Mouse (Mus musculus) natural killer cell, adult 2 months (primary cell): ENCODE data around the gene Mthfsd.

Experiments used
- DNase-seq, 2 experiments: peaks; one replicate each; pipeline ENCODE4 v3.0.0; 2022; ENCODE audit warnings: low spot score in 2 of 2

Mthfsd gene

DNA sequence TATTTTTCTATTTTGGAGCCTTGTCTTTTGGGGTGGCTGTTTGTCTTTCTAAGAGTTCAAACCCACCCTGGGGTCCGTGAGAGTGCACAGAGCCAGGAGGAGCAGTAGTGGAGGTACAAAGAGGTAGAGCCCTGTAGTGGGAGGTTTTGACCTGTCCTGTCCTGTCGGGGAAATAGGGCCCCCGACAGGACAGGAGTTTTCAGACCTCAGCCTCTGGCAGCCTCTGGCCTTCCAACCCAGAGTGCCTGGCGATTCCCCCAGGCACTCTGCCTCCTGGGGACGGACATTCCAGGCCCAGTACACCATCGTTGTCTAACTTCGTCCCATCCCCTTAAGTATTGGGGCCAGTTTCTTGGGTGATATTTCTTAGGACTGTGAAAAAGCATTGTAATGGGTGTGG, 14.2 kb upstream of the Mthfsd start:
- no peak for DNase-seq

DNA sequence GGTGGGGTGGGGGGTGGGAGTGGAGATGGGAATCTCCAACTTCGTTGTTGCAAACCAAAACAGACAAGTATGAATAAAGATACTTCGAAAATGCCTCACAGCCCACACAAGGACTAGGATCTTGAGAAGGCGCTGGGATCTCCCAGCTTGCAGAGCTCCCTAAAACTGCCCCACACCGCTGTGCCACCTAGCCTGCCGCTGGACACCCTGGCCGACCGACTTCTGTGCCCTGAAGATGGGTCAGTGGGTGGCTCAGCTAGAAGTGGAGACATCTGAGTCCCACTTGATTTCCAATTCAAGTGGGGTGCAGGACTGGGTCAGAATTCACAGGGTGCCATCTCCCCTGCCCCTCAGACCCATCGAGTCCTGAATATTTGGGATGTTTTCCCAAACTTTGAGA, 13.5 kb upstream of the Mthfsd start:
- no peak for DNase-seq

DNA sequence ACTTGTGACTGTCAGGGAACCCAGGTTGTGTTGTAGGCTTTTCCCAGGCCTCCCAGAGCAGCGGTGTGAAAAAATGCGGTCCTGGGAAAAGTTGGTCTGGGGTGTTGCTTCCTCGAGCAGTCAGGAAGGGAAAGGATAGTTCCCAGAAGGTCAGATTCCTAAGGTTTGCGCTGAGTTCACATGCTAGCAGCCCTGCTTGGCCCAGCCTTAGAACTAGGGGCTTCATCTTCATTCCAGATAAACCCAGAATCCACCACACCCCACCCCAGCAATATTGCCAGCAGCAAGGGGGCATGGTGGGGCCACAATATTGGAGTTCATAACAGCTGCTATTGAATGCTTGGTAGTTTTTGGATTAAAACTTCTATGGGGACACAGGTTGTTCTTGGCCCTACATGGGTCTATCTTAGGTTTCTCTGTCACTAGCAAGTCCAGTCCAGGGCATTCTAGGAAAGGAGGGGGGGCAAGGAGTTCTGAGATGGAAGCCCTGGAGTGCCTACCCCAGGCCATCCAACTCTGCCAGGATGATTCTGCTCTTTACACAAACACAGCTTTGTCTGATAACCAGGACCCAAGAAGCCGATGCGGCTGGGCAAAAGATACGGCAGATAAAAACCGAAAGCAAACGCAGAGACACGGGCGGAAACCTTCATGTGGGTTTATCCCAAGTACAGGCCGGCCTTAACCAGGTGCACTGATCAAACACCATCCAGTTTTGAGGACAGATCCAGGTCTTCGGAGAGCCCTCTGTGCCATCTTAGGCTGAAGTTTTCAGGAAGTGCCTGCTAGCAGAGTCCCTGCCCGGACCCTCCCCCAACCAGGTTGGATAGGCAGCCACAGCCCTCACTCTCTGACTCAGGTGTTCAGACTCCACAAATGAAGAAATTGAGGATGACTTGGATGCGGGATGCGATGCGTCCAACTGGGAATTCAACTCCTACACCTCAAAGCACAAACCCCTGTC, 12.5 kb upstream of the Mthfsd start:
- no peak for DNase-seq

DNA sequence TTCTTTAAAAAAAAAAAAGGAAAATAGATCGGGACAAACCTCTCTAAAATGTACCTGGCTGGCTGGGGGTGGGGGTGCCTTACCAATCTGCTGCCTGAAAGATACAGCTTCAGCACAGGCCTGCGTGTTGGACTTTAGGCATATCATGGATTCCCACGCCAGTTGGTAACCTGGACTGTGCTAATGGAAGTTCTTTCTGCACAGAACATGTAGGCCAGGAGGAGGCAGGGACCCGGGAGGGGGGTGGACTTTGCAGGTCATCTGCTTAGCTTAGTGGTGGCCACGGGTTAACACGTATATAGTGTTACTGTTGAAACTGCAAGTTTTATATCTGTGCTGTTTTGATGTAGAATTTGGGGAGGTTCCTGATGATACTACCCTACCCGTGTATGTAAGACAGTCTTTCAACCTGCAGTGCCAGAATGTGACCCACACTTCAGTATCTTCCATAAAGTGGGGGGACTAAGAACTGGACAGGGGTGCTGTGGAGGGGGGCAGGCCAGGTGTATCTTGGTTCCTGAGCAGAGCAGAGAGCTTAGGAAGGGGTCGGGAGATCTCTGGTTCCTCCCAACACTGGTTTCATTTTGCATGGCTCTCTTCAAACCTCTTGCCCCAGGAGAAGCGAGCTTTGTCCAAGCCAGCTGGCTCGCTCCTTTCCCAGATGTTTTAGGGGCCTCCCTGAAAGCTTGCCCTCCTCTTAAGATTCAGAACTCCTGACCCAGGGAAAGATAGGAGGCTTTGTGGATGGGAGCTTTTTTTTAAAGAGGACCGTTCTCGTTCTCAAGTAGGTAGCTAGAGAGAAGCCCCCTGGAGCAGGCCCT, 11.7 kb upstream of the Mthfsd start:
- no peak for DNase-seq

DNA sequence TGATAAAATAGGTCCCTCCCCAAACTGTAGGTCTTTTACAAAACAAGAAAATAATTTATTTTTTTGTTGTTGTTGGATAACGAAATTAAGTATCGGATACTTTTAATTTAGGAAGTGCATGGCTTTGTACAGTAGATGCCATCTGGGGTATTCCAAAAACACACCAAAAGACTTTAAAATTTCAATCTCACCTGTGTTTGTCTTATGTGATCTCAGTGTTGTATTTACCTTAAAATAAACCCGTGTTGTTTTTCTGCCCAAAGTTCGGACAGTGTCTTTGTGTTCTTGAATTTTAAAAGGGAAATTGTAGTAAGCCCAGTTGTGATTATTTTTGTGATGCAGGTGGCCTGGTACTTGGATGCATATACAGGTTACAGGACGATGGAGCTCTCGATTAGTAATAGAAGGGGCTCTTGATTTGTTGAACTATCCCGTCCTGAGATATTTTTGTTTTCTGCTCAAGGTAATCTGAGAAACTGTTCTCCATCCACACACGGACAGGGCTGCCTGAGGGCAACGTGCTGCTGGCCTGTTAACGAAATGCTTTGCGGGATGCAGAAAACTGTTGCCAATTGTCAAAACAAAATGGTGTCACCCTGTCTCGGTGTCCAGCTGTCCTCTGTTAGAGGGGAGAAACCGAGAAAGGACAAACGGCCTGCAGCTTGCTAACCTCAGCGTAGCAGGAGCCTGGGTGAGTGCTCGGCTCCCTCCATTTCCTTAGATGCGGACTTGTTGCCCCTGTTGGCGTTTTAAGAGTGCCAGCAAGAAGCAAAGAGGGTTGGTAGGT, 10.6 kb upstream of the Mthfsd start:
- DNase-seq: no peak

DNA sequence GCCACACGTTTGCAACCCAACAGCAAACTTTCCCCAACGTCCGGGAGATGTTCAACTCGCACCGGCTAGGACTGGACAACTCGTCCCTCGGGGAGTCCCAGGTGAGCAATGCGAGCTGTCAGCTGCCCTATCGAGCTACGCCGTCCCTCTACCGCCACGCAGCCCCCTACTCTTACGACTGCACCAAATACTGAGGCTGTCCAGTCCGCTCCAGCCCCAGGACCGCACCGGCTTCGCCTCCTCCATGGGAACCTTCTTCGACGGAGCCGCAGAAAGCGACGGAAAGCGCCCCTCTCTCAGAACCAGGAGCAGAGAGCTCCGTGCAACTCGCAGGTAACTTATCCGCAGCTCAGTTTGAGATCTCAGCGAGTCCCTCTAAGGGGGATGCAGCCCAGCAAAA, 9.7 kb upstream of the Mthfsd start:
- no peak for DNase-seq

DNA sequence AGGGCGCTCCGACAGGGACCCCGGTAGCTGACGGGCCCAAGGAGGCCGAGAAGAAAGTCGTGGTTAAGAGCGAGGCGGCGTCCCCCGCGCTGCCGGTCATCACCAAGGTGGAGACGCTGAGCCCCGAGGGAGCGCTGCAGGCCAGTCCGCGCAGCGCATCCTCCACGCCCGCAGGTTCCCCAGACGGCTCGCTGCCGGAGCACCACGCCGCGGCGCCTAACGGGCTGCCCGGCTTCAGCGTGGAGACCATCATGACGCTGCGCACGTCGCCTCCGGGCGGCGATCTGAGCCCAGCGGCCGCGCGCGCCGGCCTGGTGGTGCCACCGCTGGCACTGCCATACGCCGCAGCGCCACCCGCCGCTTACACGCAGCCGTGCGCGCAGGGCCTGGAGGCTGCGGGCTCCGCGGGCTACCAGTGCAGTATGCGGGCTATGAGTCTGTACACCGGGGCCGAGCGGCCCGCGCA, 9.0 kb upstream of the Mthfsd start:
- DNase-seq: no peak

DNA sequence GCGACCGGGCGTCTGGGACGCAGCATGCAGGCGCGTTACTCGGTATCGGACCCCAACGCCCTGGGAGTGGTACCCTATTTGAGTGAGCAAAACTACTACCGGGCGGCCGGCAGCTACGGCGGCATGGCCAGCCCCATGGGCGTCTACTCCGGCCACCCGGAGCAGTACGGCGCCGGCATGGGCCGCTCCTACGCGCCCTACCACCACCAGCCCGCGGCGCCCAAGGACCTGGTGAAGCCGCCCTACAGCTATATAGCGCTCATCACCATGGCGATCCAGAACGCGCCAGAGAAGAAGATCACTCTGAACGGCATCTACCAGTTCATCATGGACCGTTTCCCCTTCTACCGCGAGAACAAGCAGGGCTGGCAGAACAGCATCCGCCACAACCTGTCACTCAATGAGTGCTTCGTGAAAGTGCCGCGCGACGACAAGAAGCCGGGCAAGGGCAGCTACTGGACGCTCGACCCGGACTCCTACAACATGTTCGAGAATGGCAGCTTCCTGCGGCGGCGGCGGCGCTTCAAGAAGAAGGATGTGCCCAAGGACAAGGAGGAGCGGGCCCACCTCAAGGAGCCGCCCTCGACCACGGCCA, 8.5 kb upstream of the Mthfsd start:
- DNase-seq: no peak

DNA sequence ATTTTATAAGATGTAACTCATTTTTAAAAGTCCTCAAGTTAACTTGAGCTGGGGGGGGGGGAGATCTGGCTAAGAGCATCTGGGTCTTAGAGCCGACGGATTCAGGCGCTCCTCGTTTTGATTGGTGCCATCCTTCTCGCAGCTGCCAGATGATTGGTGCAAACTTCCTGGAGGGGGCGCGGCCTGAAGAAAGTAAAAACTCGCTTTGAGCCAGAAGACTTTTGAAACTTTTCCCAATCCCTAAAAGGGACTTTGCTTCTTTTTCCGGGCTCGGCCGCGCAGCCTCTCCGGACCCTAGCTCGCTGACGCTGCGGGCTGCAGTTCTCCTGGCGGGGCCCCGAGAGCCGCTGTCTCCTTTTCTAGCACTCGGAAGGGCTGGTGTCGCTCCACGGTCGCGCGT, 7.8 kb upstream of the Mthfsd start, which contains the start of gene Foxc2:
Foxc2 (plus strand) TSS at position 224 of the 400 bp plus-strand sequence.
- peak; percentile 50 to 64 for DNase-seq

DNA sequence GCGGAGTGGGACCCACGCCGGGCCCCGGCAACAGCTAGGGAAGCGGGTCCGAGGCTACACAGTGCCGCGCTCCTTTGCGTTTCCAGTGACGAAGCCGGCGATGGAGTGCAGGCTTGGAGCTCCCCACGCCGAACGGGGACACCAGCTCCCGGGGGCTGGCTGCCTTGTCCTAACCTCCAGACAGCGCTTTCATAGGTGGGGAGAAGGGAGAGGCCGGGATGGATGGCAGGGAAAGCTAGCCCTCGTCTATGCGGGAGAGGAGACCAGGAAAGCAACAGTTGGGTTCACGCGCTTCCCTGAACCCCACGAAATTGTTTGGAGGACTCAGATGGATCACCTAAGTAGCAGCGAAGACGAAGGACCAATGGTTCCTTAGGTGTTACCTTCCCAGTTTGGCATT, 6.9 kb upstream of the Mthfsd start:
- DNase-seq: no peak

DNA sequence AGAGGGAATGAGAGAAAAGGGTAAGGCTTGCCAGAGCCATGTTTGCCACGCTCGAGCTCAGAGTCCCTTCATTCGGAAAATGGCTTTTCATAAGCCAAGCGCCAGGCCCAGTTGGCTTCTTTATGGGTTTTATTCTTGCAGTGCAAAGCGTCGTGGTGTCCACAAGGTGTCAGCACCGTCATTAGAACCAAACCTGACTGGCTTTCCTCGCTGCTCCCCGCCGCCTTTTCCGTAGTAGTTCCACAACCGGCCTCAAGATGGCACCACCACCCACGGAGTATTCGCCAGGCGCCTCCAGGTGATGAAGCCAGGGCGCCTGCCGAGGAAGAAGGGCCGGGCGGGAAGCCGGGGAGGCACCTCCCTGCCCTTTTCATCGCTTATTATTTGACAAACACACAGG, 5.1 kb upstream of the Mthfsd start:
- DNase-seq: peak; percentile 93 to 95

DNA sequence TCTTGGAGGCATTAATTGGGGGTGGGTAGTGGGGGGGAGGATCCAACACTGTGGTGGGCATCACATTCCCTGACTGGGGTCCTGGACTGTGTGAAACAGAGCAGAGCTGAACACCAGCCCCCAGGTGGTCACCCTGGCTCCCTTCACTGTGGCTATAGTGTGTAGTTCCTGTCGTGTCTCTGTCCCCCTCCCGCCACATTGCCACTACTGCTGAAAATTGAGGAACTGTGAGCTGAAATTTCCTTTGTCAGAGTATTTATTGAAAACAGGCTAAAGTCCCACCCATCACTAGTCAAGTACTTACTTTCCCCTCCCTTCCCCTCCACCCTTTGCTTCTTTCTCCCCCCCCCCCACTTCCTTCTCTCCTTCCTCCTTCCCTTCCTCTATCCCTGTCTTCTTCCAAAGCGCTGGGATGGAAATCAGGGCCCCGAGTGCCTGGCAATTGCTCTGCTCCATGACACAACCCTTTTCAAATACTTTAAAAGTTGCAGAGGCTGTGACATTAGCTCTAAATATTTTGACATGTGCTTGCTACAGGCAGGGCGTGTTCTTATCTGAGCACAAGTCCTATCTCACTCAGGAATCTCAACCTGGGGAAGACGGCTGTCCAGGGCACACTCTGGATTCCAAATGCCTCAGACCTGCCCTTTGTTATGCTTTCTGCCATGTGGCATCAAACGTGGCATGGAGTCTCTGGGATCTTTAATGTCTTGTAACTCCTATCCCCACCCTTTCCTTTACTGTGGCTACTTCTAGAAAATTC, 3.1 kb upstream of the Mthfsd start:
- DNase-seq: no peak

DNA sequence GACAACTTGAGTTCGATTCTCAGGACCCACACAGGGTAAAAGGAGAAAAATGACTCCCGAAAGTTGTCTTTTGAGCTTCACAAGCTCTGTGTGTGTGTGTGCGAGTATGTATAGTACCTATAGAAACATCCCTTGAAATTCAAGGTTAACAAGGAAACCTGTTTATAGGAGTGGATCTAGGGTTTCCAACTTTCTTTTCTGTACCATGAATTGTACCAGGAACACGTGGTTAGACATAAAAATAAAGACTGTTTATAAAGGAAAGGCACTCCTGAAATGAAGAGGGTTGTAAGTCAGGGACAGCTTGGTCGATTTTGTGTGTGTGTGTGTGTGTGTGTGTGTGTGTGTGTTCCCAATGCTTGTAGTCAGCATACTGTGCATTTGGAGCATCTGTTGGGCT, 465 bp upstream of the Mthfsd start:
- DNase-seq: no peak

DNA sequence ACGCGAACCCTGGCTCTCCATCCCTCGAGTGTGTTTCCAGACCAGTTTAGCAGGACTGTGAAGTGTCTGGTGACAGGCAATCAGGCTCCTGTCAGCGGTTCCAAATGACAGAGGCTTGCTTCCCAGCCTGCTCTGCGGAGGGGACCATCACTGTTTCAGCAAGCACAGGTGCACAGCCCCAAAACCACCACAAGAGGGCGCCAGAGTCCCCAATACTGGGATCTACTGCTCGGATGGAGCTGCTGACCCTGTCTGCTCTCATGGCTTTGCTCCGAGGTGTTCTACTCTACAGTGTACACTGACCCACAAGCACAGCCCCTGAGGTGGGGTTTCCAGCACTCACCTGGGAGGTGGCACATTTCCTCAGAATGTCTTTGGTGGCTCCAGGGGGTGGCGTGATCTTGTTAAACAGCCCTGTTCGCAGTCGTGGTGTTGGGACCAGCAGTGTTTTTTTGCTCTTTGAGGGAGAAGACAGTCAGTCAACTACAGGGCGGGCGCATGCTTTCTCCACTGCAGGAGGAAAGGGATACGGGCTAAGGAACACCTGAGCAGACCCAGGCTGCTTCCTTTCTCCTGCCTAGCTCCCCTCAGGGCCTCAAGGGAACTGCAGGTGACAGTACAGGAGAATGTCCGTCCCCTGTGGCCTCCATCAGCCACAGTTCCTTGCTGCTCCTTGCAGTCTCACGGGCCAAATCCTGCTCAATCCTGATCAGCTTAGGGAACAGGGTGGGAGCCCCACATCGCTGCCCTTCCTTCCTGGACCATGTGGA, 4.0 kb downstream of the Mthfsd start:
- peak; percentile 62 to 73 for DNase-seq

DNA sequence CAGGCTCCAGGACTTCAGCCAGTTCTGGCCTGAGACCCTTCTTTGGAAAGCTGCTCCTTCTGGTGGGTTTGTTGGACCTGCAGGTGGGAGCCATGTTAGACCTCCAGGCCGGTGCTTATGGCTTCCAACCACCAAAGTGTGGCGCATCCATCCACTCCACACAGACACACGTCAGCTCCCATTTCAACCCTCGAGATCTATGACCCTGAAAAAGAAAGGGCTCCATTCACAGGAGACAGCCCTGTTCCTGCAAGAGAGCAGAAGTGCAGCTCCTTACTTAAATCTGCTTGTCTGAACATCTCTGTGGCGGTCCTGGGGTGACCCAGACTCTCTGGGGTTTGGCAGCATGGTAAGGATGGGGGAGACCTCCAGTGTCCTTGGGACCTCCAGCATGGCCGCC, 14.7 kb downstream of the Mthfsd start:
- DNase-seq: no peak

DNA sequence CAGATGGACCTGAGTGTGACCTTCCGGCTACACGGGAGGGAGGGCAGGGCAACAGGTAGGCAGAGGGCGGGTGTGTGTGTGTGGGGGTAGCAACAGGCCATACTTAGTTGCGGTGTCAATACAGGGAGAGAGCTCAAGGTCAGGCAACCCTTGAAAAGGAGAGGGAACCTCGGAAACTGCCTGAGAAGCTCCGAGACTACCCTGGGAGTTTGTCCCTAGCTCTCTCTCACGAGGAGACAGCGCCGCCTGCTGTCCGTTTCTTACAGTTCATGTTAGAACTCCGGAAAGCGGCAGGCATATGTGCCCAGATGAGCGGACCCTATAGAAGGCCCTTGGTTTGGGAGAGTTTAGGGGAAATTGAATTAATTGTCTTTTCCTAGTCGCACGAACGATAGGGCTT, 15.6 kb downstream of the Mthfsd start:
- peak; percentile 65 to 71 for DNase-seq

DNA sequence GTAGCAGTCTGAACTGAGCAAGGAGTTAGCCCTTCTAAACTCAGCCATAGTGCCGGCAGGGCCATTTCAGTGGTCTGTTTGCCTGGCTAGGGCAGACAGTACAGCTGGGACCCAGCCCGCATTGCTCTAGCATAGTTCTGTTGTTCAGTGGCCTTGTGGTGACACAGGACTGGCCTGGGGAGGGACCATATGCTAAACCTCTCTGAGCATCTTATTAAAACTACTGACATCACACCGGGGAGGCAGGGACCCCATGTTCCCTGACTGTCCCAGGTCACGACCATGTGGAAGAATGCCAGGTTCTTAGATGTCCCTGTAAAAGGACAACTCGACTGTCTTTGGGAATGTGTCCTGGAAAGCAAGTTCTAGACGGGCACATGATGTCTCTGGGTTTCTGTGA, 16.1 kb downstream of the Mthfsd start:
- no peak for DNase-seq

DNA sequence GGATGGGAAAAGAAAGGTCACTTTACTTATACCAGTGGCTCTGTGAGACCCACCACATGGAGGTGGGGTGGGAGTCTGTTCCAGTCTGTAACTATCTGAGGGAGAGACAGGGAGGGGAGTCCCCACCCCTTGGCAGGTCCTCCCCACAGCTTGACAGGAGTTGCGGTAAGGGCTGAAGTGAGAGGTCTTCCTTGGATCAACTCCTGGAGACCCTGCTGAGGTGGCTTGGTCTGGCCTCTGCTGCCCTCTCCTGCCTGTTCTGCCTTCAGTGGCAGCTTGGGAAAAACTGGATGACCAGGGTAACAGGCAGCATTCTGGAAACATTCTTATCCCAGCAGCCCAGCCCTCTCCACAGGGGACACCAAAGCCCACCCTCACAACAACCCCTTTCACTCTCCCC, 17.5 kb downstream of the Mthfsd start:
- no peak for DNase-seq

DNA sequence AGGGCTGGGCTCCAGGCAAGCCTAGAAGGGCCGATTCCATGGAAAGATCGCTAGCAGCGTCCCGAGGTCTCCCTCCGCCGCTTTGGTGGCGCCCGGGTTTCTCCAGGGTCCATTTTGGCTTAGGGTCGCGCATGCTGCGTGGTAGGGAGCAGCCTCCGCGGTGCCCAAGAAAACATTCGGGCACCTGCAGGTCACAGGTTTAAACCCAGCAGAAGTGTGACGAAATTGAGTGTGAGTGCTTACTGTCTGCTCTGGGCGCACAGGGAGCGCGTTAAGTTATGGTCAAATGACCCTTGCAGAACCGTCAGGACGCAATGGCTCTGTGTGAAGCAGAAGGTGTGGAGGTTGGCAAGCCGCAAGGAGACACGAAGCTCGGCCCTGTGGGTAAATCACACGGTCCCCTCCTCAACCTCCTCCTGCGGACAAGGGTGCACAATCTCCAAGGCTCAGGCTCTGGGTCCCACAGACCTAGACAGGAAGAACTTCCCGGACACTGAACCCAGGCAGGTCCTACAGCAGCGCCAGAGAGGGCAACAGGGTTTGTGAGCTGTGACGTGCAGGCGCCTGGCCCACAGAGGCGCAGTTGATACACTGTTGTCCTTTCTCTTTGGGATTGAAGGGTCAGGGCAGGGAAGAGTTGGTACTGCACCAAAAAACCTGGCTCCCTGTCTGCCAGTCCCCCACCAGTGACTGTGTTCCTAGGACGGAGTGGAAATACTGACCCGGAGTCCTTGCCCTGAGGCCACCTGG, 18.4 kb downstream of the Mthfsd start:
- DNase-seq: no peak
